Mouse (Mus musculus) gastrocnemius, postnatal 14 days (tissue): ENCODE data around the gene Dbndd2. TPM values are rescaled to one million over a fixed set of nuclear protein-coding genes. Genes with fewer than 3 reads are reported as not detected.

Source experiments
- DNase-seq: peaks from one replicate; pipeline ENCODE4 v3.0.0; 2021; ENCODE audit warnings: mixed read lengths
- intact Hi-C: fragments of 180-260 bp; cut with DNase I; formaldehyde crosslinking; loops from one replicate; pipeline ENCODE4 v1.15.1; 2025; ENCODE audit warnings: low total_unique reads
- total RNA-seq, 2 experiments: library from RNA; stranded (reverse); gene quantifications; 2 replicates each; pipeline ENCODE4 v1.2.3; 2021

The Dbndd2 gene
- total RNA-seq, 2 experiments from 2014 or later = 14.6 to 20.6 TPM

DNA sequence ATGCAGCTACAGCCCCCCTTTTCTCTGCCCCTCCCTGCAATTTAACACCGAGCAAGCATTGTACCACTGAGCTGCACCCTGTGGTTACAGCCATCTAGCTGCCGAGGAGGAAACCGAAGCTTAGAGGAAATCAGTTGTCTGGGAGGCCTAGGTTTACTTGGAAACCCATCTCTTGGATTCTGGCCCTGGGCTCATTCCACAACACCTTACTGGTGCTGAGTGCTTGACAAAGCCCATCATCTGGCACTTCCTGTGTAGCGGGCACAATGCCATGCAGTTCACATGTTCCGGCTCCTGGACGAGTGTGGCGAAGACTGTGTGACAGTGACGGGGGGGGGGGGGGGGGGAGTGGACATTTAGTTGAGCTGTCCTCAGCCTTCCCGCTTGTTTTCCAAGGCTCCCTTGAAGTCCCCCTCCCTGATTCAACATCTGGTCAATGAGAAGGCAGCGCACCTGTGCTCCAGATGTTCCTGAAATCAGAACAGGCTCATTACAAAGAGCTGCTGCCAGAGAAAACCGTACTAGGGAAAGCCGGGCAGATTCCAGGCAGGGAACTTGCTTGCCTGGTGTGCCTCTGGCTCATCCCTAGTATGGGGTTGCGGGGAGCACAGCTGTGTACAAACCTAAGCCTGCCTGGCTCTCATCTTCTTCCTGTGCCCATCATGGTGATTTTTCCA is 33.8 kb upstream of the Dbndd2 start:
- intact Hi-C loops = no loop called here
- no peak for DNase-seq

DNA sequence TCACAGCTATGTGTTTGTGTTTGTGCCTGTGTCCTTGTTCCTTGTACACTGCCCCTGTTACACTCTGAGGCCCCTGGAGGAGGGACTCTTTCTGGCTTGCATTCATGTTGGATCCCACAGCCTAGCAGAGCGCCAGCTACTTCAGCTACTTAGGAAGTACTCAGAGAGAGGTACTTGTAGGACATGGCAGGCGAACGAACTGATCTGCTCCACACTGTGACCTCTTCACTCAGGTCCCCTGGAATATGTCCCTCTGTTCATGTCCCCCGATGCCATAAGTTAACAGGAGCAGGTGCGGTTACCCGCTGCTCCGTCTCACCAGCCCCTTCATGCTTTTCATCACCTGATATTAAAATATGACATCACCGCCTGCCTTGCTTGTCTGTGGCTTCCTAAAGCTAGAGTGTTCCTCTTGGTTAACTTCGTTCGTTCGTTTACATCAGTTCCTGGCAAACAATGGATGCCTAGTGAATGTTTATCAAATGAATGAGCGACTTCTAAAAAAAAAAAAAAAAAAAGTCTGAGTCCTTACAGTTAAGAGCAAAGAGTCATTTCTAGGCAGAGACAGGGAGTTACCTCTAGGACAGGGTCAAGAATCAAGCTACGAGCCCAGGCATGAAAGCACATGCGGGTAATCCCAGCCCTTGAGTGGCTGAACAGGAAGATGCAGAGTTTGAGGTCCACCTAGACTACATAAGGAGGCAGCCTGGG is 32.7 kb upstream of the Dbndd2 start:
- DNase-seq = no peak
- intact Hi-C loops = no loop called here

DNA sequence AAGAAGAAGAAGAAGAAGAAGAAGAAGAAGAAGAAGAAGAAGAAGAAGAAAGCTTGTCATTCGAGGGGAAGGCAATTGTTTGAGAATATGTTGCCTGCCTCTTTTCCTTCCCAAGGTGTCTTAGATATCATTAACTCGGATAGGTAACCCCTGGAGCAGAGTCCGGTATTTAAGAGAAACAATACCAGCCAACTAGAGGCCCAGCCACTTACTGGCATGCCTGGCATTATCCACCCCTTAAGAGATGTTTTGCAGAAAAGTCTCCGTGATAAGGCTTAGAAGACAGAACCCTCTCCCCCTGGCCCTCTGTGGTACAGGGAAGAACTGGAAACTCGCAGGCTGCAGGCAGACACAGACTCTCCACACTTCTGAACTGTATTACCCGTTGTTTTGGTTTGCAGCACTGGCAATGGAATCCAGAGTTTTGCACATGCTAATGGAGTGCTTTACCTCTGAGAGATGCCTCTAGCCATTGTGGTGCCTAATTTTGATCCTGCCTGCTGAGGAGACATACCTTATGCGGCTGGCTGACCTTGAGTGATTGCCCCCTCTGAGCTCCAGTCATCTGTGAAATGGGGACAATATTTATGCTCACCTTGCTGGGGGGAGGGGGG is 31.9 kb upstream of the Dbndd2 start:
- no peak for DNase-seq
- intact Hi-C loops = no loop called here

DNA sequence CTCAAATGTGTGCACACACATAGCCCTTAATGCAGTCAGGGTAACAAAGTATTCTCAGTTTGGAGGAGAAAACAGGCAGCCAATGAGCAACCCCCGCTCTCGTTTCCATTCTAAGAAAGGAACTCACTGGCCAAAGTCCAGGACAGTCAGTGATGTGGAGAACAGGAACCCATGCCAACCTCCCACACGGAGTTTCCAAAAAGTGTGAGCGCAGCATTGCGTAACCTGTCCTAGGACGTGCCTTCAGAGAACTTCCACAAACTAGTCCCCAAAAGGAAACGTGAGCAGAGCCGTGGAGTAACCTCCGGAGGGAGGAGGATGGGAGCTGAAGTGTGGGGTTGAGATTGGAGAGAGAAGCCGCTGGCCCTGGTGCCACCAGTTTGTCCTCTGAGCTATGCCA is 31.1 kb upstream of the Dbndd2 start:
- DNase-seq = peak; percentile 66
- intact Hi-C loops = no loop called here

DNA sequence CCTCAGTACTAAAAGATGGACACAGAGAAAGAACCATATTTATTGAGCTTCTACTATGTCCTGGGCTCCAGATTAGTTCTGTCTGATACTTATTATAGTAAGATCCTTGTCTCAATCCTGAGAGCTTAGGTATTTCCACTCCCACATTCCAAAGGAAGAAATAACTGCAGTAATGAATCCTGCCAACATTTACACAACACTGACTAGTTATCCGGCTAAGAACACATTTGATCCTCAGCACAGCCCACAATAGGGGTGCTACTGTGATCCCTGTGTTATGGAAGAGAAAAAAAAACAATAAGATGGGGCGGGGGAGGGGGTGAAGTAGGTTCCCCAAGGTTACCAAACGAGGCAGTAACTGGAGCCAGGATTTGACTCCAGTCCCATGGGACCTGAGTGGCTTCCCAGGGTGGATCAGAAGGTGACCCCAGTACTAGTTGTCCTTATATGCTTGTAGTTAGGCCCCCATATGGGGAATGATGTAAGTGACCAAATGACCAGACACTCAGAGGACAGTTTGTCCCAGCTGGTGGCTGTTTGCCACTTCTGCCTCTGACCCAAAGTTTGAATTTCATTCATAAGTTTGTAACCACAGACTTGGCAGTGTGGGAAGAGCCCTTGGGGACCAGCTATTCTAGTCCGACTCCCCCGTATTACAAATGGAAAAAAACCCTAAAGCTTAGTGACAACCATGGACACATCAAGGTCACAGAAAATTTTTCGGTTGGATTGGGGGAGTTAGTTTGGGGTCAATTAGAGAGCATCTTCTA is 30.3 kb upstream of the Dbndd2 start:
- intact Hi-C loops = no loop called here

DNA sequence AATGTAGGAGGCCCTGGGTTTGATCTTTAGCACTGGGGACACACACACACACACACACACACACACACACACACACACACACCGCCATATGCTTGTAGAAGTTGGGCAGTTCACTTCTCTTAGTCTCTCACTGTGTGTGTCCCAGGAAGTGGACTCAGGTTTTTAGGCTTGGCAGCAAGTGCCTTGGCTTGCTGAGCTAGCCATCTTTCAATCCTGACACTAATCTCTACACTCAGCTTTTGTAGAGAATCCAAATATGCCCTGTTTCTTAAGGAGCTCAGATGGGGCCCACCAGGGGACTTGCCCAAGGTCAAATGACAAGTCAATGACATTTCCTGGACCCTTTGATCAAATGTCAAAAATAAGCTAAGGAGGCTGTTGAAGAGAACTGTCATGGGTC is 29.5 kb upstream of the Dbndd2 start:
- intact Hi-C loops = no loop called here
- DNase-seq = no peak

More for the DNA sequence above, 30.3 kb upstream of the Dbndd2 start:
- peak; percentile 60 for DNase-seq

DNA sequence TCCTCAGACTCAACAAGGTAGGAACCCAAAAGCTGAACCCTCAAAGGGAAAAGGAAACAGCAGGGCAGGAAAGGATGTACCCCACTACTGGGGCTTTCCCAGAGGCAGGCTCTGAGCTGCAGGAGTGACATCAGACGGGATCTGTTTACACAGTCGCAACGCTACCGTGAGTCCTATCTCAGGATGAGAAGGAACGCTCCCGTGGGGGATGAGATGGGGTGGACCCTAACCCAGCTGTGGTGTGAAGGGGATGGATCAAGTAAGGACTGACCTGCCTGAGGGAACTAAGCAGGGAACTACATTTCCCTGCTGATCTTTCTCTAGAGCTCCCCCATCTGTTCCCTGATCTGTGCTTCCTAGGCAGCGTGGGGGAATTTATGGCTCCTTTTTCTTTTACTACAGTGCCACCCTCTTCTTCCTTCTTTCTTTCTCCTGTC is 29.0 kb upstream of the Dbndd2 start, which contains the start of gene Sys1:
Sys1 (plus strand) TSS at position 101 of the 437 bp plus-strand sequence.
- intact Hi-C loops = no loop called here

DNA sequence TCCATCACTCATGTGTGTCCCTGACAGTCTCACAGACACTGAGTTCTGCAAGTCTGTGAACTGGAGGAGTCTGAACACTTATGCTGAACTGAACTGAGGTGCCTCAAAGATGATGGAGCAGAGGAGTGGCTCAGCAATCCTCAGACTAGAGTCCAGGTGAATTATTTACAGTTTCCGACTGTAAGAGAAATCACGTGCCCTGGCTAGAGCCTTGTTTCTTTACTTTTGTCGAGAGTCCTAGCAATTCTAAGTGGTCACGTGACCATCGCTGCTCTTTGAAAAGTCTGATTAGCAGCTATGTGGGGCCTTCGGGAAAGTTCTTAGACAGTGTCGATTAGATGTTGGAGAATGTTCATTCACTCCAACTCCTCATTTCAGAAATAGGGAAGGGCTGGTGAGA is 28.0 kb upstream of the Dbndd2 start:
- no peak for DNase-seq
- intact Hi-C loops = no loop called here

More for the DNA sequence above, 29.0 kb upstream of the Dbndd2 start, which contains the start of gene Sys1:
- DNase-seq = no peak

DNA sequence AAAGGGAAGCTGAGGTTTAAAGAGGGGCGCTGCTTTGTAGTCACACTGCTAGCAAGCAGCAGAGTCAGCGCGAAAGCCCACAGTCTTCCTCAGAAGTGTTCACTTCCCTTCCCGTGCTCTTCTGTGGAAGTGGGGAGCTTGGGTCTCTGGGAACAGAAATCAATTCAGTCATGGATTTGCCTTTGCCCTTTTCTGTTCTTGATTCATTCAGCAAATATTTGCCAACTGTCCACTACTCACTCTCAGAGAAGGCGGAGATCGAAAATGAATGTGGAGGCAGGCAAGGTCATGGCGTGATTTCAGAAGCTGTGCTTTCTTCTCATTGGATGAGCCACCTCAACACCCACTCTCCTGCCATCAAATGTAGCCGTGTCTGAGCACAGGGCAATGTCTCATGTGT is 27.4 kb upstream of the Dbndd2 start:
- intact Hi-C loops = no loop called here
- DNase-seq = no peak

DNA sequence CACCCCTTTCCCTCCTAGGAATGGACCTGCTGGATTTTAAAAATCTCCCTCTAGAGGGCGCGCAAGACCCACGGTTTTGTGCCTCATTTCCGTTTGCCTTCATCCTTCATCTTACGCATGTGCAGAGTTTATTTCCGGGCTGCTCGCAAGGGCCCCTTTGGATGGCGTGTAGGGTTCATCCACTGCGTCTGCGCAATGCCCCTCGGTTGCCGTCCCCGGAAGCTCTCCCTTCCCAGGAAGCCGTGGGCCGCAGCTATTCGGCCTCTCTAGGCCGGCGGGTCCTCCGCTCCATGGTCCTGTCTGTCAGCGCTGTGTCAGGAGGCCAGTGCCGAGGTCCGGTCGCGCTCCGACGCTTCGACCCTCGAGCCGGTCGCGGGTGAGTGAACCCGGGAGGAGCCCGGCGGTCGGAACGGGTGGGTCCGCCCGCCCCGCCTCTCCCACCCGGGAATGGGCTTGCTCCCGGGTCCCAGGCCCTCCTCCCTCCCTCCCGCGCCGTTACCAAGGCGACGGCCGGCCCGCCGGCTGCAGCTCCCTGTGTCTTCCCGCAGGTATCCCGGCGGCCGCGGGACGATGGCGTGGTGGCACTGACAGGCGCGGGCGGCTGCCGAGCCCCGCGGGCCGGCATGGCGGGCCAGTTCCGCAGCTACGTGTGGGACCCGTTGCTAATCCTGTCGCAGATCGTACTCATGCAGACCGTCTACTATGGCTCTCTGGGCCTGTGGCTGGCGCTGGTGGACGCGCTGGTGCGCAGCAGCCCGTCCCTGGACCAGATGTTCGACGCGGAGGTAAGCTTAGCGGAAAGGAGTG is 25.0 kb upstream of the Dbndd2 start, which contains the start of gene Gm20458:
Gm20458 (plus strand) TSS at position 223 of the 807 bp plus-strand sequence.
- intact Hi-C loops = loop anchor here (5.0 kb wide), 1 partner anchor 44 kb away; no protein-coding TSS in a partner anchor
- DNase-seq = peak; percentile 97

DNA sequence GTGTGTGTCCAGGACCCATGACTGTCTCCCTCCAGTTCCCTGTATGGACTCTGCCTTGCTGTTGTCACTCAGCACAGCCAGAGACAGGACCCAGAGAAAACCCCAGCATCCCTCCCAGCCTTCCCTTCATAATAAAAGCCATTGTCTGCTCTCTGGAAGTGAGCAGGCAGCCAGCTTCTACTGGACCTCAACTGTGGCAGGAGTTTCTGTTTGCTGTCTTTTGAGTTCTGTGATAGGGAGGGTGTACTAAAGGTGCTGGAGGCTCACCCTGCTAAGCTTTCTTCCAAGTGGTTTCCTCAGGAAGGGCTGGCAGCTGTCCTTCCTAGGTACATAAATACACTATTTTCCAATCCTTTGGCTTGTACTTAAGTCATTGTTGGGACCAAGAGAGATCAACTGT is 20.7 kb upstream of the Dbndd2 start:
- intact Hi-C loops = no loop called here
- DNase-seq = no peak

DNA sequence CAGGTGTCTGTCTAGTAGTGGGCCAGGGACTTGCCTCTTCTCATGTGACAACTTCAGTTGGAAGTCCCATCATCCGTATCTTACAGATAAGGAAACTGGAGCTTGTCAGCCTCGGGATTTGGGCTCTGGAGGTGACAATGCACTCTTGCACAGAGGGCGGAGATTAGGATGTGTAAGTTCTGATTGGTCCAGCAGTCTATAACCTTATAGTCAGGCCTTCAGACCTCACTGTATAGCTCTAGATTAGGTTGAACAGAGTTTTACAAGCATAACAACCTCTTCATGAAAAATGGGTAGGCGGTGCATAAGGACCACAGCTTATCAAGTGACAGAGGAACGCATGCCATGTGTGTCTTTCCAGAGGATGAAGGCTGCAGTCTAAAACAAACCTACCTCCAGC is 19.1 kb upstream of the Dbndd2 start:
- intact Hi-C loops = no loop called here
- DNase-seq = no peak

DNA sequence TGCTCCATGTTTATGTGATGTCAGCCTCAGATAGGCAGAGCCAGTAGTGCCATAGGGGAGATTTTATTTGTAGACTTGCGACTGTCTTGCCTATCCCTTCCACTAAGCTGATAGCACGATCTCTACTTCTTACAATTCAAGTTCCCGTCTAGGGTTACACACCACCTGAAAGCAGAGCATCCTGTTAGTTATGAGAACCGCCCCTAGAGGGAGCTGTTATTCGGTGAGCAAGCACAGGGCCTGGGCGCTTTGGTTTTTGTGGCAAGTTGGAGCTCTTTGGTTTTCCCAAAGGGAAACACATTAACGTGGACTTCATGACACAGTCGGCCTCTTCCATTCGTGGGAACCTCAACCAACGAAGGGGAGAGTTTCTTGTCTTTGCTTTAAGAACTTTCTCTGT is 15.7 kb upstream of the Dbndd2 start:
- DNase-seq = peak; percentile 42

DNA sequence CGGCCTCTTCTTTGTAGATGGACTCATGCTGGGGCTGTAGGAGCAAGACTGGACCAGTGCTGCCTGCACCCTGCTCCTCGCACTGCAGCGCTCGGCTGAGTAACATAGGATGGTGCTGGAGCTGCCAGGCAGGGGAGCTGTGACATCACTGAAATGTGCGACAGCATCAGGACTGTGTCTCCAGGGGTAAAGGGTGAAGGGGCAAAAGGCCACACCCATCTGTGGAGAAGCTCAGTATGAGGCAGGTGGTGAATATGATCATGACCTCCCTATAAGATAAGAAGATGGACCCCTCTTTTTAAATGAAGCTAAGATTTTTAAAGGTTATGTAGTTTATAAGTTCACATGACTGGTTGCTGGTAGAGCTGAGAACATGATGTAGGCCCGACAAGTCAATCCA is 12.3 kb upstream of the Dbndd2 start, which contains the start of gene Trp53tg5:
Trp53tg5 (minus strand) TSS at position 101 of the 400 bp plus-strand sequence.
- intact Hi-C loops = loop anchor here (5.0 kb wide), 1 partner anchor 39 kb away; no protein-coding TSS in a partner anchor
- DNase-seq = no peak

More for the DNA sequence above, 15.7 kb upstream of the Dbndd2 start:
- intact Hi-C loops = loop anchor here (5.0 kb wide), 1 partner anchor 42 kb away; no protein-coding TSS in a partner anchor

DNA sequence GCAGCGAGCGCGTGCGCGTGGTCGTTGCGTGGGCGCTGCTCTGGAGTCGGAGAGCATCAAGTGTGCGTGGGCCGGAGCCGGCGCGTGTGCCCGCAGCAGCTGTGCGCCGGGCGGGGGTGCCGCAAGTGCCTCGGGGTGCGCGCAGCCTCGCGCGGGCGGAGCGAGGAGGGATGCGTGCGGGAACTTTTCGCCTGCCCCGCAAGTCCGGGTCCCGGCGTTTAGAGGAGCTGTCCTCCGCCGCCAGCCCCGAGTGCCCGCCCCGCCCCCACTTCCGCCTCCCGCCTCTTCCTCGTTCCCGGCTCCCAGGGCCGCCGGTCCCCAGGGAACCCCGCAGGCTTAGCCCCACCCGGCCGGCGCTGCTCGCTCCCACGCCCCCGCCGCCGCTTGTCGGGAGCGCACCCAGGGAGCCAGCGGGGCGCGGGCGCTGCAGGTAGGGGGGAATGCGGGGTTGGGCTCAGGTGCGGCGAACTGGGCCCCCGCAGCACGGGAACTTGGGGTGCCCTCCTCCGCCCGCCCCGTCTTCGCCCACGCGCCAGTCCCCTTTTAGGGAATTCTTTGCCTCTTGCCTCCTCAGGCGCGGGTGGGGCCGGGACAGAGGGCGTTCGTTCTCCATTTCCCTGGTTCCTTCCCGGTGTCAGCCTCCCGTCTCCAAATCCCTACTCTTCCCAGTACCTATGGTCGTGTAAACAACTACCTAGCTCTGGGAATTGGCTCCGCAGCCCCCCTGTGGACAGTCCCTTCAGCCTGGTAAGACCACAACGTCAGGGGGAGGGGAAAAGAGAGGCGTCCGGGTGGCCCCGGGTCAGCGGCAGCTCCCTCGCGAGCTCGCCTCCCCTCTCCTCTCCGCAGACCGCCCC is 580 bp downstream of the Dbndd2 start:
- peak; percentile 68 for DNase-seq
- intact Hi-C loops = no loop called here

DNA sequence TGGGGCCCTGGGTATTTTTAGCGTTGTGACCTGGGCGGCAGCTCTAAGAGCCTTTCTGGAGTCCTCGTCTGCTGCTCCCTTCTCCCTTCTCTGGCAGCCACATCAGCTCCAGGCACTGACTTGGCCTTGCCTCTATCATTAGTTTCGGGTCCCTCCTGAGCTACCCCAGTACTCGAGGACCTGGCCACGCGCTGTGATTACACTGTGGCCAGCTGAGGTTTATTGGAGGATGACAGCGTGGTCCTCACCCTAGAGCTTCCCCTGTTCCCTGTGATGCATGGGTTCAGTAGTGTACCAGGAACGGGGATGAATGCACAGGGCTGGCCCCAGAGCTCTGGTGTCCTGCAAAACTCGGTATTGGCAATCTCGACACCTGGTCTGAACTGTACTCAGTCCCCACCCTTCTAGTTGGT is 1.2 kb downstream of the Dbndd2 start:
- intact Hi-C loops = no loop called here
- DNase-seq = no peak

DNA sequence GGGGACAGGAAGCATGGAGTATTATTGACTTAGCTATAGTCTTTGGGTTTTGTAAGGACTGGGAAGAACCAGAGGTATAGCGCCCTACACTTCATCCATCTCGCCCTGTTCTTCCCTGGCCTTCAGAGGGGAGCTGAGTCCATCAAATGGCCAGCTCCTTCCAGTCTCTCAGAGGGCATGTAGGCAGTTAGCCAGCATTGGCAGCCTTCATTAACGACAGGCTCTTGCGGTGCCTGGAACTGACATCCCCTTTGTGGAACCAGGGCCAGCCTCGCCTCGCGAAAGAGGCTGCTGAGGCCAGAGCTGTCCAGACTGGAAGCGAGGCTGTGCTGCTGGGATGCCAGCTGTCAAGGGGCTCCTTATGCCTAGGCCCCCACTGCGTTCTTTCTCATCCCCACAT is 1.9 kb downstream of the Dbndd2 start:
- intact Hi-C loops = no loop called here

DNA sequence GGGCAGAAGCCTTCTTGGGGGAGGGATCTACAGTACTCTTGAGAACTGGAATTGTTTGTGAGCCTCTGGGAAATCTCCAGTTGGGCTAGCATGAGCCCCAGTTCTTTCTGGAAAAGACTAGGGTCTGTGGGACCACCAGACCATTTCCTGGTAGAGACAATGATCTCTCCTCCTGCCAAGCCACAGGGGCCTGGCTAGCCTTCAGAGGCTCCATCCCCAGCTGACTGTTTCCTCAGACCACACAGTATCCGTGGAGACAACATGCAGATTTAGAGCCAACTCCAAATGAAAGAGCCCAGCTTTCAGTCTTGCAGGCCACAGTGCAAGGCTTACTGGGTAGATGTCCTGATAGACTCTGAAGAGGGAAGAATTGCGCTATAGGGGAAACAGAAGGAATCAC is 8.2 kb downstream of the Dbndd2 start:
- DNase-seq = no peak
- intact Hi-C loops = no loop called here

More for the DNA sequence above, 1.9 kb downstream of the Dbndd2 start:
- no peak for DNase-seq
